Mouse (Mus musculus) kidney, postnatal 10 days (tissue): ENCODE results near the gene Olfr1089.

Source experiments
- DNase-seq: peaks from one replicate; pipeline ENCODE4 v3.0.0; 2021; ENCODE audit warnings: mixed read lengths

Gene Olfr1089

GRCm38 (mm10) chr2:86733601-86734000 is at the start of gene Olfr1089:
Olfr1089 (minus strand) TSS chr2:86733701.
- no peak for DNase-seq

- DNase-seq: no peak
Measured at GRCm38 (mm10) chr2:86782179-86782578, 48.7 kb upstream of the Olfr1089 start, which contains the start of gene Olfr1093. Olfr1093 (plus strand) TSS chr2:86782479.

GRCm38 (mm10) chr2:86761050-86761449 is 27.5 kb upstream of the Olfr1089 start:
- DNase-seq: no peak

- no peak for DNase-seq
Measured at GRCm38 (mm10) chr2:86758893-86759292, 25.4 kb upstream of the Olfr1089 start, which contains the start of gene Olfr1090. Olfr1090 (minus strand) TSS chr2:86758993.

DNA sequence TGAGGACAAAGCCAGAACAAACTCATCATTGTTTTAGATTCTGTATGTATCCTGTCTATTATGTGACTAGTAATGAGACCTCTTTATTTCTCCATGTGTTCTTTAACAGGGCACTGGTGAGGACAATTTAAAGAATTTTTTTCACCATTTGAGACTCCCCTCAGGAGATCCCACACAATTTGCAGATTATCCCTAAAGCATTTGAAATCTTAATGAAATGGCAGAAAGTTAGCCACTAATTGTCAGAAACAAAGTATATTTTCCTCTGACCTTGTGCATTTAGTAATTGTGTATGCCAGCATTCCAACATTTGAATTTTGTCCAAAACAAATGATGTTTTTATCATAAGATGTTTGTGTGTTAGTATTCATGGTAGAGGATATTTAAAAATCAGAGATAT is 35.2 kb downstream of the Olfr1089 start, which contains the start of gene Olfr1087:
Gene Olfr1087, minus strand, starts transcription at position 101 of the 400 bp plus-strand sequence.
- no peak for DNase-seq
